ENCODE assay signal across 20 mouse cellular contexts in genomic region chr15:7189678-7190454, GRCm38 (mm10).
DNase-seq lines count a peak whose midpoint lies in the region; ATAC-seq and TF ChIP-seq lines count a peak whose summit lies in the region.
"Had no signal": no experiment of that assay in that cellular context is flagged by ENCODE, and none has a peak within 500 bp of the region (broad histone marks: within the 10 kb centered on the region; RNA-seq: fewer than 3 reads in every experiment).

No protein-coding gene starts in this region.

- peaks cover 57% of the 10 kb centered on the region for H3K36me3 ChIP-seq in heart, postnatal 0 days (replicated peaks; ENCODE audit: control insufficient read depth, insufficient read depth, low read length)
- H3K36me3 ChIP-seq in forebrain, embryonic 14.5 days (ENCODE audit: control insufficient read depth, insufficient read depth, low read length): peaks cover 11% of the 10 kb centered on the region; the same call in 1 of the 2 replicates

- no peak overlapping the region; the same call in 1 of the 2 replicates for H3K9ac ChIP-seq in heart, postnatal 0 days (replicated peaks; ENCODE audit: low read depth, low read length)
- H3K9ac ChIP-seq in forebrain, embryonic 14.5 days (ENCODE audit: low read length): no peak overlapping the region
- H3K9ac ChIP-seq: embryonic facial prominence, embryonic 13.5 days; forebrain, postnatal 0 days; lung, embryonic 15.5 days; neural tube, embryonic 13.5 days had no signal

- peaks cover 23% of the 10 kb centered on the region for H3K4me1 ChIP-seq in heart, postnatal 0 days (ENCODE audit: control insufficient read depth, insufficient read depth)
- H3K4me1 ChIP-seq in forebrain, embryonic 14.5 days (ENCODE audit: control insufficient read depth, insufficient read depth, low read length): peaks cover 12% of the 10 kb centered on the region

- 49% methylated on average over 22 of the region's 22 CpGs for WGBS in heart, postnatal 0 days
- 93% methylated on average over 22 of the region's 22 CpGs for WGBS in forebrain, embryonic 14.5 days

- ATAC-seq in heart, postnatal 0 days (ENCODE audit: insufficient read depth, low read depth): peak; percentile 91
- ATAC-seq in forebrain, embryonic 14.5 days: no peak
- ATAC-seq: forebrain, postnatal 0 days had no signal

- peak; percentile 88 for TF ChIP-seq EP300 in heart, postnatal 0 days (IDR thresholded peaks at IDR 0.05; ENCODE audit: low read depth)

- H3K9me3 ChIP-seq in heart, postnatal 0 days (replicated peaks; ENCODE audit: control insufficient read depth, low read length): no peaks in the 10 kb centered on the region
- H3K9me3 ChIP-seq in forebrain, embryonic 14.5 days (replicated peaks; ENCODE audit: control insufficient read depth, low read length): no peaks in the 10 kb centered on the region
- H3K9me3 ChIP-seq: embryonic facial prominence, embryonic 13.5 days; lung, embryonic 15.5 days; neural tube, embryonic 13.5 days had no signal

- peak; percentile 20 to 59 for DNase-seq in kidney, postnatal 25 days
- DNase-seq in kidney, adult 11 months: no peak
- DNase-seq in heart, adult 9 months (ENCODE audit: low spot score in 2 of 2): peak; percentile 69 to 78
- DNase-seq in heart, postnatal 0 days (ENCODE audit: low spot score): peak; percentile 92
- DNase-seq in lung, postnatal 25 days (ENCODE audit: low spot score): peak; percentile 53
- no peak for DNase-seq in urinary bladder, adult 2 months (ENCODE audit: low spot score)
- no peak for DNase-seq in cerebellum, adult 9-11 months
- DNase-seq in forebrain, embryonic 14.5 days (ENCODE audit: low spot score): no peak
- DNase-seq: adrenal gland, postnatal 14 days; B cell, adult 2 months; cerebellum, adult 2 months; forebrain, postnatal 0 days; gastrocnemius, postnatal 25 days; kidney, postnatal 10 days; layer of hippocampus, adult 9-11 months; liver had no signal

- no peak overlapping the region for H3K4me2 ChIP-seq in heart, postnatal 0 days (ENCODE audit: low read depth, low read length)
- no peak overlapping the region for H3K4me2 ChIP-seq in forebrain, embryonic 14.5 days (ENCODE audit: low read length)
- H3K4me2 ChIP-seq: embryonic facial prominence, embryonic 13.5 days; lung, embryonic 15.5 days; midbrain, embryonic 11.5 days; neural tube, embryonic 13.5 days had no signal

- peak overlapping the region; percentile 92 for H3K27ac ChIP-seq in heart, postnatal 0 days (ENCODE audit: low read depth)
- H3K27ac ChIP-seq in forebrain, embryonic 14.5 days (ENCODE audit: low read depth, low read length): no peak overlapping the region
- H3K27ac ChIP-seq: embryonic facial prominence, embryonic 13.5 days; lung, embryonic 15.5 days; neural tube, embryonic 13.5 days had no signal

- no peak overlapping the region for H3K4me3 ChIP-seq in heart, postnatal 0 days (ENCODE audit: low read depth, low read length)
- no peak overlapping the region for H3K4me3 ChIP-seq in forebrain, embryonic 14.5 days (ENCODE audit: low read depth, low read length)
- H3K4me3 ChIP-seq: embryonic facial prominence, embryonic 13.5 days; lung, embryonic 15.5 days; neural tube, embryonic 13.5 days had no signal

- no peak for TF ChIP-seq CTCF in heart, postnatal 0 days (IDR thresholded peaks at IDR 0.05; ENCODE audit: low read depth)

- no peaks in the 10 kb centered on the region for H3K27me3 ChIP-seq in heart, postnatal 0 days (ENCODE audit: control insufficient read depth, insufficient read depth, low read length)
- H3K27me3 ChIP-seq in forebrain, embryonic 14.5 days (replicated peaks; ENCODE audit: control insufficient read depth, insufficient read depth, low read length): no peaks in the 10 kb centered on the region
- H3K27me3 ChIP-seq: embryonic facial prominence, embryonic 13.5 days; lung, embryonic 15.5 days; neural tube, embryonic 13.5 days had no signal

Comparison
In these comparisons a context has a peak if more than half of its experiments do, and no peak if none do; other contexts are left out.
1. DNase-seq: peak in kidney, postnatal 25 days (2 of 2), heart, adult 9 months (2 of 2), heart, postnatal 0 days (single experiment) and lung, postnatal 25 days (single experiment); none in kidney, adult 11 months (single experiment), urinary bladder, adult 2 months (single experiment), cerebellum, adult 9-11 months (single experiment) and forebrain, embryonic 14.5 days (single experiment).